In genomic region chr6:8074914-8075313, GRCm38 (mm10) we compare ENCODE assay signal across 22 mouse cellular contexts.
DNase-seq lines count a peak whose midpoint lies in the region; ATAC-seq lines count a peak whose summit lies in the region.
"Had no signal": no experiment of that assay in that cellular context is flagged by ENCODE, and none has a peak within 500 bp of the region (broad histone marks: within the 10 kb centered on the region; RNA-seq: fewer than 3 reads in every experiment).

No protein-coding gene starts in this region.

- peak; percentile 63 for ATAC-seq in megakaryocyte progenitor cell, adult 5-6 weeks (replicated peaks; ENCODE audit: poor library complexity)
- ATAC-seq in monocyte, adult 5-6 weeks (replicated peaks; ENCODE audit: insufficient number of reproducible peaks, low FRiP score, low TSS enrichment, poor library complexity, severe bottlenecking) = no peak
- ATAC-seq: activated CD4-positive, CD25-positive, alpha-beta regulatory T cell, adult 4 months; forebrain, embryonic 15.5 days; hindbrain, postnatal 0 days; inflammation-experienced regulatory T-cells, adult 6 months; intestine, embryonic 16.5 days had no signal

- DNase-seq in retina, embryonic 14.5 days (ENCODE audit: low spot score) = peak; percentile 0
- DNase-seq in retina, postnatal 1 day = no peak
- DNase-seq in NIH3T3 (ENCODE audit: low read depth) = peak; percentile 85
- no peak for DNase-seq in cerebellum, postnatal 4 days (ENCODE audit: low spot score in 2 of 2)
- DNase-seq: adrenal gland, postnatal 10 days; adrenal gland, postnatal 36 days; B cell, adult 2 months; cerebellum, adult 18-20 months; cerebellum, adult 9-10 months; cerebellum, postnatal 14 days; gastrocnemius, postnatal 10 days; gastrocnemius, postnatal 36 days; heart, adult 18-20 months; heart, postnatal 14 days; heart, postnatal 4 days had no signal

Comparison
In these comparisons a context has a peak if more than half of its experiments do, and no peak if none do; other contexts are left out.
1. DNase-seq: peak in retina, embryonic 14.5 days (single experiment) and NIH3T3 (single experiment); none in retina, postnatal 1 day (single experiment) and cerebellum, postnatal 4 days (0 of 2).